Mouse (Mus musculus) embryonic facial prominence, embryonic 12.5 days (tissue): Measurements from ENCODE around the gene Lrrc49. TPM values are rescaled to one million over a fixed set of nuclear protein-coding genes. Genes with fewer than 3 reads are reported as not detected.

Experiments
- ATAC-seq: fragments of 200-750 bp; cut with Nextera tagmentation; 2 replicates; pipeline ENCODE4 v1.8.0; 2017; ENCODE audit not compliant: insufficient number of reproducible peaks, insufficient read depth, low FRiP score, low TSS enrichment
- H3K27ac ChIP-seq: fragments of 300-500 bp; sonication (generic); 2 replicates; pipeline ENCODE4 v1.5.1; 2016; ENCODE audit warnings: mild to moderate bottlenecking
- H3K27me3 ChIP-seq: fragments of 300-500 bp; sonication (generic); 2 replicates; pipeline ENCODE4 v1.6.1; 2016; ENCODE audit warnings: mild to moderate bottlenecking, moderate library complexity
- H3K36me3 ChIP-seq: fragments of 300-500 bp; sonication (generic); 2 replicates; pipeline ENCODE4 v1.6.1; 2016; ENCODE audit warnings: mild to moderate bottlenecking
- H3K4me1 ChIP-seq: fragments of 300-500 bp; sonication (generic); 2 replicates; pipeline ENCODE4 v1.6.1; 2016
- H3K4me2 ChIP-seq: fragments of 300-500 bp; sonication (generic); replicated peaks from 2 replicates; pipeline ENCODE4 v1.6.1; 2016; ENCODE audit warnings: mild to moderate bottlenecking, moderate library complexity
- H3K4me3 ChIP-seq: fragments of 300-500 bp; sonication (generic); 2 replicates; pipeline ENCODE4 v1.5.1; 2016; ENCODE audit warnings: mild to moderate bottlenecking
- H3K9ac ChIP-seq: fragments of 300-500 bp; sonication (generic); 2 replicates; pipeline ENCODE4 v1.6.1; 2016; ENCODE audit warnings: mild to moderate bottlenecking, moderate library complexity
- H3K9me3 ChIP-seq: fragments of 300-500 bp; sonication (generic); 2 replicates; pipeline ENCODE4 v1.6.1; 2016; ENCODE audit warnings: mild to moderate bottlenecking, moderate library complexity
- WGBS: fragments of 180-500 bp; shearing (Covaris S2); methylation state at CpG from one replicate; pipeline ENCODE4 v1.1.7; 2016; 5-methylcytosine and 5-hydroxymethylcytosine counted together
- polyA plus RNA-seq: library from polyadenylated mRNA; unstranded; fragments of >200 nt; fragmentation: Nextera tagmentation; extraction: Ambion mirVana; gene quantifications from 2 replicates; pipeline ENCODE4 v1.2.1, GENCODE M21; 2016

Lrrc49 gene
- polyA plus RNA-seq, 1 experiment from 2014 or later, result 29.3 TPM

GRCm38 (mm10) chr9:60592974-60593373, 95.0 kb downstream of the Lrrc49 start:
- H3K9me3 ChIP-seq, result no peaks in the 10 kb centered on the region
- no peaks in the 10 kb centered on the region for H3K27me3 ChIP-seq
- 93% methylated on average over 6 of the region's 6 CpGs for WGBS
- H3K4me2 ChIP-seq, result no peak overlapping the region
- H3K27ac ChIP-seq, result no peak overlapping the region
- H3K4me1 ChIP-seq, result no peaks in the 10 kb centered on the region
- H3K4me3 ChIP-seq, result no peak overlapping the region
- no peak overlapping the region for H3K9ac ChIP-seq
- ATAC-seq, result no peak
- peaks cover 15% of the 10 kb centered on the region; the same call in 1 of the 2 replicates for H3K36me3 ChIP-seq

DNA sequence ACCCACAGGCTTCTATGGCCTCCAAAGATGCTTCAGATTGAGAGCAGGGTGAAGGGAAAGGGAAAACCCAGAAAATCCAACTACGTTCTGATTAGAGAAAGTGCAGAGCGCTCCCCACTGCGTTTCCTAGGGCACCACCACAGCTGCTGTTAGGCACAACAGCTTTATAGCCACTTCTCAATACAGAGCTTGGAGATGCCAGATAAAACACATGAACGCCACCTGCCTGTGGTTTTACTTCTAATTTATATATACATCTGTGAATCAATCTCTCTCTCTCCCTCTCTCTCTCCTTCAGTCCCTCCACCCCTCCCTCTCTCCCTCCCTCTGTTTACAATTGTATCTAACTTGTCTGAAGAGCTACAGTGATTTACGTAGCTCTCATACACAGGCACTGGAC, 95.6 kb downstream of the Lrrc49 start:
- WGBS, result 82% methylated on average over 5 of the region's 5 CpGs
- Histone ChIP-seq H3K36me3 (peaks cover 18% of the 10 kb centered on the region; the same call in 1 of the 2 replicates), H3K4me2 (no peak overlapping the region), H3K9me3 (no peaks in the 10 kb centered on the region), H3K4me3 (no peak overlapping the region), H3K4me1 (no peaks in the 10 kb centered on the region), H3K27me3 (no peaks in the 10 kb centered on the region), H3K9ac (no peak overlapping the region), H3K27ac (no peak overlapping the region)
- ATAC-seq, result no peak

- Histone ChIP-seq H3K9me3 (no peaks in the 10 kb centered on the region), H3K4me2 (no peak overlapping the region), H3K4me3 (no peak overlapping the region), H3K27me3 (no peaks in the 10 kb centered on the region), H3K36me3 (peaks cover 24% of the 10 kb centered on the region; the same call in 1 of the 2 replicates), H3K27ac (no peak overlapping the region), H3K4me1 (no peaks in the 10 kb centered on the region), H3K9ac (no peak overlapping the region)
- WGBS, result 94% methylated on average over 8 of the region's 8 CpGs
- ATAC-seq, result no peak
These were observed 96.9 kb downstream of the Lrrc49 start for GRCm38 (mm10) chr9:60590871-60591624.

GRCm38 (mm10) chr9:60588914-60589313, 99.0 kb downstream of the Lrrc49 start:
- 92% methylated on average over 10 of the region's 10 CpGs for WGBS

DNA sequence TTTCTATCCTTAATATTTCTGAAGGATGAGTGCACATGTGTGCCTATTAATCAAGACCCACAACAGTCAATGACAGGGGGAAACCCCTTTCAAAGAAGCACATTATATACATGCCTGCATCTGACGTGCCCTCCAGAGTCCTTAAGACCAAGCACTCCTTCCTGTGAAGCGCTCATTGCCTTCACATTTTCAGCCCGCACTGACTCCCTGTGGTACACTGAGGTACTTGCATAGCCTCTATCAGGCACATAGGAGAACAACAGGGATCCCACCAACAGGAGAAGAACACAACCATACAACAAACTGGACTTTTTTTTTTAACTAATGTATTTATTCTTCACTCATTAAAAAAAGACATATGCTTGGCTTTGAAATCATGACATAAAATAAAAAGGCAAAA, 101.0 kb downstream of the Lrrc49 start:
- no peak for ATAC-seq
- Histone ChIP-seq H3K4me3 (no peak overlapping the region), H3K4me2 (no peak overlapping the region), H3K27me3 (no peaks in the 10 kb centered on the region), H3K9ac (no peak overlapping the region), H3K27ac (no peak overlapping the region), H3K36me3 (peaks cover 17% of the 10 kb centered on the region; the same call in 1 of the 2 replicates), H3K9me3 (no peaks in the 10 kb centered on the region), H3K4me1 (peaks cover 8% of the 10 kb centered on the region; the same call in 1 of the 2 replicates)
- WGBS, result 89% methylated on average over 3 of the region's 3 CpGs

More at GRCm38 (mm10) chr9:60588914-60589313, 99.0 kb downstream of the Lrrc49 start:
- Histone ChIP-seq H3K27ac (no peak overlapping the region), H3K9ac (no peak overlapping the region), H3K4me2 (no peak overlapping the region), H3K36me3 (peaks cover 24% of the 10 kb centered on the region; the same call in 1 of the 2 replicates), H3K27me3 (no peaks in the 10 kb centered on the region), H3K4me3 (no peak overlapping the region), H3K4me1 (no peaks in the 10 kb centered on the region), H3K9me3 (no peaks in the 10 kb centered on the region)
- no peak for ATAC-seq

DNA sequence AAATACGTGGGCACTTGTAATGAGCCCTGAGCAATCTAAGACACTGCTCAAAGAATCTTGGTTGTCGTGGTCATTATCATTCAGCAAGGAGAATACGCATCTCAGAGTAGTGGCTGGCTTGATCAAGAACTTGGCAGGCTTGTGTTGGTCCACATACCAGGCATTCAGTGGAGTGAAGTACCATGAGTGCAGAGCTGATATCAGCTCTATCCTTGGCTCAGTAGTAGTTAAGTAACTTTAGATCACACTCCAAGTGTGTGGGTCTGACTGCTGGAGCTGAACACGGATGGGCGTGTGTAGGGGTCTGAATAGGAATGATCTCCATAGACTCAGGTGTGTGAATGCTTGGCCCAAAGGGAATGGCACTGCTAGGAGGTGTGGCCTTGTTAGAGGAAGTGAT, 102.8 kb downstream of the Lrrc49 start:
- Histone ChIP-seq H3K9ac (no peak overlapping the region), H3K4me2 (no peak overlapping the region), H3K4me3 (no peak overlapping the region), H3K36me3 (peaks cover 14% of the 10 kb centered on the region; the same call in 1 of the 2 replicates), H3K4me1 (peaks cover 8% of the 10 kb centered on the region; the same call in 1 of the 2 replicates), H3K27me3 (no peaks in the 10 kb centered on the region), H3K27ac (no peak overlapping the region), H3K9me3 (no peaks in the 10 kb centered on the region)
- ATAC-seq, result no peak
- WGBS, result 93% methylated on average over 5 of the region's 5 CpGs

- no peak overlapping the region for H3K27ac ChIP-seq
- H3K9me3 ChIP-seq, result no peaks in the 10 kb centered on the region
- no peaks in the 10 kb centered on the region for H3K27me3 ChIP-seq
- no peak for ATAC-seq
- no peak overlapping the region for H3K4me2 ChIP-seq
- no peak overlapping the region for H3K9ac ChIP-seq
- no peak overlapping the region for H3K4me3 ChIP-seq
- H3K36me3 ChIP-seq, result peaks cover 8% of the 10 kb centered on the region; the same call in 1 of the 2 replicates
- H3K4me1 ChIP-seq, result peaks cover 8% of the 10 kb centered on the region; the same call in 1 of the 2 replicates
- 54% methylated on average over 7 of the region's 7 CpGs for WGBS
These were observed 105.4 kb downstream of the Lrrc49 start for GRCm38 (mm10) chr9:60582553-60582952.

- Histone ChIP-seq H3K36me3 (no peaks in the 10 kb centered on the region), H3K9ac (no peak overlapping the region), H3K9me3 (no peaks in the 10 kb centered on the region), H3K4me1 (no peaks in the 10 kb centered on the region; the same call in 1 of the 2 replicates), H3K4me3 (no peak overlapping the region), H3K27ac (no peak overlapping the region), H3K4me2 (no peak overlapping the region), H3K27me3 (no peaks in the 10 kb centered on the region)
- no peak for ATAC-seq
- WGBS, result 92% methylated on average over 7 of the region's 7 CpGs
These were observed 114.9 kb downstream of the Lrrc49 start for GRCm38 (mm10) chr9:60573011-60573410.

GRCm38 (mm10) chr9:60571725-60572124, 116.2 kb downstream of the Lrrc49 start:
- 87% methylated on average over 4 of the region's 4 CpGs for WGBS

DNA sequence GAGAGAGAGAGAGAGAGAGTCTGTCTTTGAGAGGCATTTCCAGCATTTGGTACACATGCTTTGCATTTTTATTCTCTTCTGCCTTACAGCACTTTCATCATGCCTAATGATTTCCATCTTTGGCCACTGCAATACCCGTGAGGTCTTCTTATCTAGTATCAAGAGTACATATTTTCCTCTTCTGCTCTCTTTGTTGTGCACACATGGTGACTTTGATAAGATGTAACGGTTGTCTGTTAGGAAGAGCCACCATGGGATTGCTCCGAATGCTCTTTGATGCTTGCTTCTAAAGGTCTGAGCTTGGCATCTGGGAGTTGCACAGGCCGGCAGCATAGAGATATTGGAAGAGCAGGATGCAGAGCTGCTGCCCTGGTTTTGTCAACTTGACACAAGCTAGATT, 116.9 kb downstream of the Lrrc49 start:
- no peak for ATAC-seq
- WGBS, result 63% methylated on average over 4 of the region's 4 CpGs
- no peak overlapping the region for H3K27ac ChIP-seq

More at GRCm38 (mm10) chr9:60571725-60572124, 116.2 kb downstream of the Lrrc49 start:
- H3K27ac ChIP-seq, result no peak overlapping the region
- H3K4me3 ChIP-seq, result no peak overlapping the region
- no peaks in the 10 kb centered on the region for H3K36me3 ChIP-seq
- H3K4me2 ChIP-seq, result no peak overlapping the region
- no peak for ATAC-seq
- H3K4me1 ChIP-seq, result no peaks in the 10 kb centered on the region; the same call in 1 of the 2 replicates
- H3K9me3 ChIP-seq, result no peaks in the 10 kb centered on the region
- no peak overlapping the region for H3K9ac ChIP-seq
- H3K27me3 ChIP-seq, result no peaks in the 10 kb centered on the region

GRCm38 (mm10) chr9:60569366-60569765, 118.6 kb downstream of the Lrrc49 start:
- H3K4me2 ChIP-seq, result no peak overlapping the region
- H3K36me3 ChIP-seq, result no peaks in the 10 kb centered on the region
- ATAC-seq, result no peak
- no peak overlapping the region for H3K27ac ChIP-seq
- H3K4me3 ChIP-seq, result no peak overlapping the region
- WGBS, result 75% methylated on average over 2 of the region's 2 CpGs
- no peaks in the 10 kb centered on the region; the same call in 1 of the 2 replicates for H3K4me1 ChIP-seq
- no peak overlapping the region for H3K9ac ChIP-seq
- no peaks in the 10 kb centered on the region for H3K27me3 ChIP-seq
- H3K9me3 ChIP-seq, result no peaks in the 10 kb centered on the region

More for the DNA sequence above, 116.9 kb downstream of the Lrrc49 start:
- no peak overlapping the region for H3K9ac ChIP-seq
- no peaks in the 10 kb centered on the region for H3K9me3 ChIP-seq
- H3K4me2 ChIP-seq, result no peak overlapping the region
- no peaks in the 10 kb centered on the region for H3K27me3 ChIP-seq
- H3K4me1 ChIP-seq, result no peaks in the 10 kb centered on the region; the same call in 1 of the 2 replicates
- no peaks in the 10 kb centered on the region for H3K36me3 ChIP-seq
- no peak overlapping the region for H3K4me3 ChIP-seq

- Histone ChIP-seq H3K36me3 (no peaks in the 10 kb centered on the region), H3K27ac (no peak overlapping the region), H3K4me1 (peaks cover 14% of the 10 kb centered on the region; the same call in 1 of the 2 replicates), H3K4me3 (no peak overlapping the region), H3K9ac (no peak overlapping the region), H3K4me2 (no peak overlapping the region), H3K9me3 (no peaks in the 10 kb centered on the region), H3K27me3 (no peaks in the 10 kb centered on the region)
- ATAC-seq, result no peak
- WGBS, result 92% methylated on average over 7 of the region's 7 CpGs
These were observed 124.1 kb downstream of the Lrrc49 start for GRCm38 (mm10) chr9:60563809-60564208.
